Mouse (Mus musculus): ENCODE measurements at regions not wholly inside any gene's neighbourhood (a gene's known extent, or its start where the extent isn't known, plus 50 kb on each side); places are given as distances from the start of the nearest gene placed in this dataset.

- TF ChIP-seq TAL1 (conservative IDR thresholded peaks at IDR 0.05; ENCODE audit: low read depth, low read length) (no peak), CTCF (IDR thresholded peaks at IDR 0.05; ENCODE audit: low read depth, low read length) (no peak)
Measured at GRCm38 (mm10) chr8:107719656-107720055, 131.4 kb upstream of the Psmd7 start.

Data from G1E (cell line).